In genomic region chr6:124999091-124999490, GRCm38 (mm10) we compare ENCODE assay signal across 22 mouse cellular contexts. TPM values are rescaled to one million over a fixed set of nuclear protein-coding genes. Genes with fewer than 3 reads are reported as not detected.
DNase-seq lines count a peak whose midpoint lies in the region; ATAC-seq and TF ChIP-seq lines count a peak whose summit lies in the region.
"Had no signal": no experiment of that assay in that cellular context is flagged by ENCODE, and none has a peak within 500 bp of the region (broad histone marks: within the 10 kb centered on the region; RNA-seq: fewer than 3 reads in every experiment).

No protein-coding gene starts in this region.

- no peak for ATAC-seq in heart, embryonic 11.5 days (replicated peaks; ENCODE audit: insufficient number of reproducible peaks, low FRiP score, low TSS enrichment)
- ATAC-seq in midbrain, embryonic 14.5 days (ENCODE audit: low FRiP score, low TSS enrichment) = no peak
- no peak for ATAC-seq in midbrain, embryonic 13.5 days
- ATAC-seq in midbrain, postnatal 0 days (ENCODE audit: low FRiP score) = no peak
- ATAC-seq: forebrain, embryonic 14.5 days; liver, embryonic 12.5 days; Patski had no signal

- DNase-seq in heart, adult 11 months = peak; percentile 92
- DNase-seq in midbrain, embryonic 14.5 days = no peak
- DNase-seq in ES-E14 (ENCODE audit: low read depth, low spot score) = no peak
- DNase-seq in midbrain, postnatal 0 days (ENCODE audit: low spot score) = no peak
- DNase-seq in thymus, postnatal 0 days (ENCODE audit: low spot score) = no peak
- DNase-seq in spleen, postnatal 10 days (ENCODE audit: low spot score in 2 of 2) = no peak
- DNase-seq: adrenal gland, postnatal 14 days; B cell, adult 2 months; cerebellum, postnatal 25 days; gastrocnemius, postnatal 36 days; kidney, adult 11 months; left cerebral cortex, postnatal 4 days; lung, adult 2 months; thymus, postnatal 14 days had no signal

- H3K9ac ChIP-seq in heart, embryonic 11.5 days (ENCODE audit: low read depth, low read length) = no peak overlapping the region
- no peak overlapping the region for H3K9ac ChIP-seq in midbrain, embryonic 14.5 days (replicated peaks; ENCODE audit: low read length)
- H3K9ac ChIP-seq in midbrain, embryonic 13.5 days (replicated peaks) = no peak overlapping the region
- peak overlapping the region; percentile 48 for H3K9ac ChIP-seq in ES-E14 (ENCODE audit: insufficient read depth, low read depth, low read length, poor library complexity, severe bottlenecking)
- peak overlapping the region; percentile 93; the same call in 1 of the 2 replicates for H3K9ac ChIP-seq in midbrain, postnatal 0 days (replicated peaks; ENCODE audit: low read length, poor library complexity, severe bottlenecking)
- H3K9ac ChIP-seq: liver, embryonic 12.5 days had no signal

- H3K36me3 ChIP-seq in heart, embryonic 11.5 days (ENCODE audit: control insufficient read depth, insufficient read depth, low read length) = no peaks in the 10 kb centered on the region
- H3K36me3 ChIP-seq in midbrain, embryonic 14.5 days (ENCODE audit: control insufficient read depth, insufficient read depth, low read length) = peaks cover 17% of the 10 kb centered on the region
- peaks cover 25% of the 10 kb centered on the region; the same call in 1 of the 2 replicates for H3K36me3 ChIP-seq in midbrain, embryonic 13.5 days
- peaks cover 10% of the 10 kb centered on the region; the same call in 1 of the 2 replicates for H3K36me3 ChIP-seq in ES-E14 (ENCODE audit: control insufficient read depth, insufficient read depth, low read length, poor library complexity, severe bottlenecking)
- peaks cover 22% of the 10 kb centered on the region for H3K36me3 ChIP-seq in midbrain, postnatal 0 days (ENCODE audit: insufficient read depth, low read length)
- H3K36me3 ChIP-seq: liver, embryonic 12.5 days had no signal

- WGBS in heart, embryonic 11.5 days (ENCODE audit: insufficient replicate concordance) = 31% methylated on average over 14 of the region's 14 CpGs
- WGBS in midbrain, embryonic 14.5 days = 40% methylated on average over 14 of the region's 14 CpGs
- 39% methylated on average over 14 of the region's 14 CpGs for WGBS in midbrain, embryonic 13.5 days
- 36% methylated on average over 14 of the region's 14 CpGs for WGBS in midbrain, postnatal 0 days

- in situ Hi-C loops in ES-E14 (cut with MboI; ENCODE audit: low sequenced_read_pairs in 2 of 2, unreplicated experiment in 2 of 2) = no loop called here

- no peaks in the 10 kb centered on the region for H3K9me3 ChIP-seq in heart, embryonic 11.5 days (replicated peaks; ENCODE audit: control insufficient read depth, low read length)
- H3K9me3 ChIP-seq in midbrain, embryonic 14.5 days (ENCODE audit: control insufficient read depth, low read length) = no peaks in the 10 kb centered on the region
- H3K9me3 ChIP-seq in midbrain, embryonic 13.5 days = no peaks in the 10 kb centered on the region
- no peaks in the 10 kb centered on the region for H3K9me3 ChIP-seq in ES-E14 (ENCODE audit: control insufficient read depth, insufficient read depth, low read depth, low read length)
- no peaks in the 10 kb centered on the region for H3K9me3 ChIP-seq in midbrain, postnatal 0 days (ENCODE audit: low read length)
- H3K9me3 ChIP-seq: liver, embryonic 12.5 days; megakaryocyte, embryonic 14.5 days had no signal

- peaks cover 83% of the 10 kb centered on the region for H3K27me3 ChIP-seq in heart, embryonic 11.5 days (ENCODE audit: control insufficient read depth, insufficient read depth, low read length)
- H3K27me3 ChIP-seq in midbrain, embryonic 14.5 days (ENCODE audit: control insufficient read depth, insufficient read depth, low read length) = peaks cover 57% of the 10 kb centered on the region
- peaks cover 85% of the 10 kb centered on the region for H3K27me3 ChIP-seq in midbrain, embryonic 13.5 days
- H3K27me3 ChIP-seq in midbrain, postnatal 0 days (ENCODE audit: insufficient read depth, low read length) = peaks cover 10% of the 10 kb centered on the region; the same call in 1 of the 2 replicates
- H3K27me3 ChIP-seq: Patski had no signal

- peaks cover 7% of the 10 kb centered on the region; the same call in 1 of the 2 replicates for H3K4me1 ChIP-seq in heart, embryonic 11.5 days (ENCODE audit: control insufficient read depth, insufficient read depth, low read length)
- H3K4me1 ChIP-seq in midbrain, embryonic 14.5 days (ENCODE audit: control insufficient read depth, insufficient read depth, low read length) = peaks cover 3% of the 10 kb centered on the region; the same call in 1 of the 2 replicates
- peaks cover 43% of the 10 kb centered on the region for H3K4me1 ChIP-seq in midbrain, embryonic 13.5 days (replicated peaks)
- peaks cover 3 to 24% of the 10 kb centered on the region in 2 experiments for H3K4me1 ChIP-seq in ES-E14 (ENCODE audit: control insufficient read depth in 2 of 2, insufficient read depth in 2 of 2, low read length in 2 of 2, poor library complexity in 1 of 2)
- H3K4me1 ChIP-seq in midbrain, postnatal 0 days (ENCODE audit: insufficient read depth, low read length) = peaks cover 18% of the 10 kb centered on the region

- H3K4me2 ChIP-seq in heart, embryonic 11.5 days = no peak overlapping the region
- peak overlapping the region; percentile 91; the same call in 1 of the 2 replicates for H3K4me2 ChIP-seq in midbrain, embryonic 14.5 days (ENCODE audit: low read length)
- no peak overlapping the region for H3K4me2 ChIP-seq in midbrain, embryonic 13.5 days (replicated peaks)
- 0 out of 2 replicates have a peak overlapping the region, but pooled peaks have one; percentile 69 for H3K4me2 ChIP-seq in midbrain, postnatal 0 days (ENCODE audit: low read depth, low read length, poor library complexity, severe bottlenecking)
- H3K4me2 ChIP-seq: liver, embryonic 12.5 days had no signal

- no peak overlapping the region for H3K4me3 ChIP-seq in heart, embryonic 11.5 days (ENCODE audit: low read depth, low read length)
- H3K4me3 ChIP-seq in midbrain, embryonic 14.5 days (replicated peaks; ENCODE audit: low read depth, low read length) = no peak overlapping the region
- H3K4me3 ChIP-seq in midbrain, embryonic 13.5 days (replicated peaks) = no peak overlapping the region
- H3K4me3 ChIP-seq in ES-E14 (ENCODE audit: insufficient read depth in 1 of 2, low read depth in 1 of 2, low read length in 2 of 2, poor library complexity in 1 of 2, severe bottlenecking in 1 of 2) = peak overlapping the region; percentile 46 to 50
- H3K4me3 ChIP-seq in midbrain, postnatal 0 days (ENCODE audit: low read depth, low read length) = no peak overlapping the region
- H3K4me3 ChIP-seq: liver, embryonic 12.5 days; megakaryocyte, embryonic 14.5 days; myocyte had no signal

- H3K27ac ChIP-seq in heart, embryonic 11.5 days (ENCODE audit: low read depth, low read length) = no peak overlapping the region
- H3K27ac ChIP-seq in midbrain, embryonic 14.5 days (replicated peaks; ENCODE audit: low read depth, low read length) = no peak overlapping the region
- H3K27ac ChIP-seq in midbrain, embryonic 13.5 days = no peak overlapping the region
- H3K27ac ChIP-seq in ES-E14 (ENCODE audit: insufficient read depth, low read depth, low read length, poor library complexity, severe bottlenecking) = 0 out of 2 replicates have a peak overlapping the region, but pooled peaks have one; percentile 2
- H3K27ac ChIP-seq in midbrain, postnatal 0 days (ENCODE audit: low read depth, low read length) = no peak overlapping the region
- H3K27ac ChIP-seq: kidney, postnatal 0 days; liver, embryonic 12.5 days had no signal

- TF ChIP-seq CTCF in midbrain, postnatal 0 days (IDR thresholded peaks at IDR 0.05) = no peak

RNA-seq across cellular contexts. Expression of gene Pianp, which starts 2.6 kb away (rescaled TPM):
- polyA plus RNA-seq in heart, embryonic 11.5 days (2014; fragmentation: Nextera tagmentation; extraction: Ambion mirVana) = 0.41 TPM in 1 of 2 replicates, not detected in the other
- polyA plus RNA-seq in midbrain, embryonic 14.5 days (2014; fragmentation: Nextera tagmentation; extraction: Ambion mirVana) = 43.2 and 57.1 TPM in 2 replicates
- 25.6 and 27.4 TPM in 2 replicates for polyA plus RNA-seq in midbrain, embryonic 13.5 days (2015; fragmentation: Nextera tagmentation; extraction: Ambion mirVana)
- 2.9 and 6.1 TPM in 2 replicates for total RNA-seq in ES-E14 (2012; rRNA removed)
- total RNA-seq in midbrain, postnatal 0 days (2014; rRNA removed) = 31.8 and 36.1 TPM in 2 replicates
- 97.0 and 97.5 TPM in 2 replicates for polyA plus RNA-seq in midbrain, postnatal 0 days (2015; fragmentation: Nextera tagmentation; extraction: Ambion mirVana)
- polyA plus RNA-seq in thymus, postnatal 0 days (2015; fragmentation: Nextera tagmentation; extraction: Ambion mirVana) = 0.50 and 0.55 TPM in 2 replicates
- polyA plus RNA-seq: liver, embryonic 12.5 days had no signal

RNA-seq across cellular contexts. Expression of gene Zfp384, which starts 9.9 kb away (rescaled TPM):
- polyA plus RNA-seq in heart, embryonic 11.5 days (2014; fragmentation: Nextera tagmentation; extraction: Ambion mirVana) = 7.1 and 9.9 TPM in 2 replicates
- 13.7 and 16.2 TPM in 2 replicates for polyA plus RNA-seq in midbrain, embryonic 14.5 days (2014; fragmentation: Nextera tagmentation; extraction: Ambion mirVana)
- polyA plus RNA-seq in midbrain, embryonic 13.5 days (2015; fragmentation: Nextera tagmentation; extraction: Ambion mirVana) = 18.8 and 23.1 TPM in 2 replicates
- total RNA-seq in ES-E14 (2012; rRNA removed) = 25.1 and 25.6 TPM in 2 replicates
- total RNA-seq in midbrain, postnatal 0 days (2014; rRNA removed) = 33.2 and 38.6 TPM in 2 replicates
- polyA plus RNA-seq in midbrain, postnatal 0 days (2015; fragmentation: Nextera tagmentation; extraction: Ambion mirVana) = 9.0 and 9.7 TPM in 2 replicates
- polyA plus RNA-seq in thymus, postnatal 0 days (2015; fragmentation: Nextera tagmentation; extraction: Ambion mirVana) = 8.8 and 9.5 TPM in 2 replicates

RNA-seq across cellular contexts. Expression of gene Cops7a, which starts 33.8 kb away (rescaled TPM):
- polyA plus RNA-seq in heart, embryonic 11.5 days (2014; fragmentation: Nextera tagmentation; extraction: Ambion mirVana) = 134 and 142 TPM in 2 replicates
- polyA plus RNA-seq in midbrain, embryonic 14.5 days (2014; fragmentation: Nextera tagmentation; extraction: Ambion mirVana) = 85.6 and 85.9 TPM in 2 replicates
- 89.9 and 95.2 TPM in 2 replicates for polyA plus RNA-seq in midbrain, embryonic 13.5 days (2015; fragmentation: Nextera tagmentation; extraction: Ambion mirVana)
- total RNA-seq in ES-E14 (2012; rRNA removed) = 138 and 141 TPM in 2 replicates
- 108 and 131 TPM in 2 replicates for total RNA-seq in midbrain, postnatal 0 days (2014; rRNA removed)
- 92.3 and 97.1 TPM in 2 replicates for polyA plus RNA-seq in midbrain, postnatal 0 days (2015; fragmentation: Nextera tagmentation; extraction: Ambion mirVana)
- 86.0 and 95.5 TPM in 2 replicates for polyA plus RNA-seq in thymus, postnatal 0 days (2015; fragmentation: Nextera tagmentation; extraction: Ambion mirVana)

RNA-seq across cellular contexts. Expression of gene Ing4, which starts 40.5 kb away (rescaled TPM):
- polyA plus RNA-seq in heart, embryonic 11.5 days (2014; fragmentation: Nextera tagmentation; extraction: Ambion mirVana) = 66.6 and 80.5 TPM in 2 replicates
- 132 and 144 TPM in 2 replicates for polyA plus RNA-seq in midbrain, embryonic 14.5 days (2014; fragmentation: Nextera tagmentation; extraction: Ambion mirVana)
- 195 and 201 TPM in 2 replicates for polyA plus RNA-seq in midbrain, embryonic 13.5 days (2015; fragmentation: Nextera tagmentation; extraction: Ambion mirVana)
- 32.4 and 50.2 TPM in 2 replicates for total RNA-seq in ES-E14 (2012; rRNA removed)
- total RNA-seq in midbrain, postnatal 0 days (2014; rRNA removed) = 60.4 and 69.8 TPM in 2 replicates
- 97.8 and 104 TPM in 2 replicates for polyA plus RNA-seq in midbrain, postnatal 0 days (2015; fragmentation: Nextera tagmentation; extraction: Ambion mirVana)
- polyA plus RNA-seq in thymus, postnatal 0 days (2015; fragmentation: Nextera tagmentation; extraction: Ambion mirVana) = 113 and 118 TPM in 2 replicates

RNA-seq across cellular contexts. Expression of gene Acrbp, which starts 50.4 kb away (rescaled TPM):
- 8.3 TPM in 2 replicates for polyA plus RNA-seq in heart, embryonic 11.5 days (2014; fragmentation: Nextera tagmentation; extraction: Ambion mirVana)
- 16.3 and 16.7 TPM in 2 replicates for polyA plus RNA-seq in midbrain, embryonic 14.5 days (2014; fragmentation: Nextera tagmentation; extraction: Ambion mirVana)
- polyA plus RNA-seq in midbrain, embryonic 13.5 days (2015; fragmentation: Nextera tagmentation; extraction: Ambion mirVana) = 15.8 and 19.7 TPM in 2 replicates
- total RNA-seq in ES-E14 (2012; rRNA removed) = 9.6 and 31.2 TPM in 2 replicates
- 6.9 and 12.6 TPM in 2 replicates for total RNA-seq in midbrain, postnatal 0 days (2014; rRNA removed)
- 7.2 and 7.8 TPM in 2 replicates for polyA plus RNA-seq in midbrain, postnatal 0 days (2015; fragmentation: Nextera tagmentation; extraction: Ambion mirVana)
- polyA plus RNA-seq in thymus, postnatal 0 days (2015; fragmentation: Nextera tagmentation; extraction: Ambion mirVana) = 9.2 and 10.2 TPM in 2 replicates

Comparison
In these comparisons a context has a peak if more than half of its experiments do, and no peak if none do; other contexts are left out.
1. H3K4me2 ChIP-seq: peak in midbrain, embryonic 14.5 days (single experiment) and midbrain, postnatal 0 days (single experiment); none in heart, embryonic 11.5 days (single experiment) and midbrain, embryonic 13.5 days (single experiment).
2. H3K9ac ChIP-seq: peak in ES-E14 (single experiment) and midbrain, postnatal 0 days (single experiment); none in heart, embryonic 11.5 days (single experiment), midbrain, embryonic 14.5 days (single experiment) and midbrain, embryonic 13.5 days (single experiment).
3. H3K4me3 ChIP-seq: peak in ES-E14 (2 of 2); none in heart, embryonic 11.5 days (single experiment), midbrain, embryonic 14.5 days (single experiment), midbrain, embryonic 13.5 days (single experiment) and midbrain, postnatal 0 days (single experiment).
4. RNA of gene Pianp, which starts 2.6 kb away (polyA plus RNA-seq): 97.0 to 97.5 TPM in midbrain, postnatal 0 days, 43.2 to 57.1 TPM in midbrain, embryonic 14.5 days and 25.6 to 27.4 TPM in midbrain, embryonic 13.5 days; 0.50 to 0.55 TPM in thymus, postnatal 0 days and 0.41 TPM in heart, embryonic 11.5 days; every median in the first group is over 10 times any median in the second.